Mouse (Mus musculus) layer of hippocampus, adult 2 months (tissue): ENCODE results near the gene P2ry10. TPM values are rescaled to one million over a fixed set of nuclear protein-coding genes. Genes with fewer than 3 reads are reported as not detected.
A peak's percentile ranks its signal among the peaks of the same experiment; 100 is the strongest.

Source experiments
- DNase-seq, 2 experiments: peaks; one replicate each; pipeline ENCODE4 v3.0.0; 2022; ENCODE audit warnings: low spot score in 2 of 2
- H3K27ac ChIP-seq: fragments of 200-600 bp; 2 replicates; pipeline ENCODE4 v1.8.1; 2022
- H3K4me3 ChIP-seq: fragments of 200-600 bp; 2 replicates; pipeline ENCODE4 v1.8.1; 2022; ENCODE audit warnings: mild to moderate bottlenecking
- CTCF ChIP-seq: fragments of 200-600 bp; conservative IDR thresholded peaks from 2 replicates; pipeline ENCODE4 v1.8.1; 2022; ENCODE audit warnings: antibody characterized with exemption, mild to moderate bottlenecking, moderate library complexity
- total RNA-seq, 2 experiments: library from RNA; stranded (reverse); gene quantifications; 2 replicates each; pipeline ENCODE4 v1.2.3; 2021

Gene P2ry10
- total RNA-seq, 2 experiments from 2014 or later = not detected

DNA sequence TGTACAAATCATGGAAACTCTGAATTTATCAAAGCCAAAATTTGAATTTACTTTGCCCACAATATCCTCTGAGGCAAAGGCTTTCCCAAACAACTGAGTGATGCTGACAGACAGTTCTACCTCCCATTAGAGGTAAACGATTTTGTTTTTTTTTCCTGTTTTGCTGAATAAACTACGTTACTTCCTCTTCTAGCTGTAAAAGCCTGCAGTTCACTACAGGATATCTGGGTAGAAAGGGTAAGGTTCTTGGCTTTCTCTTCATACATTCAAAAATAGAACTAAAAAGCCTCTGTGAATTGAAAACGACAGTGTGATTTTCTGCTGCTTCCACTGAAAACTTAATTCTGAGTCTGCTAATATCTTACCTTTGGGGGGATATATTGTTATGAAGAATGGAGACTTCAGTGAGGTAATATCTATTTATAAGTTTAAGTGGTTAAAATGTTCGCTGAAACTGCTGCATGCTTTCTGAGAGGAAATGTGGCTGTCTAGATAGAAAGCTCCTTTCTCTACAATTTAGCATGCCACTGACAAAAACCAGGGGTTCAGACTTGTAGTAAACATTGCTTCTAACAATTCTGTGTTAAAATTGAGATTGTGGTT, 61.2 kb downstream of the P2ry10 start:
- no peak overlapping the region for H3K4me3 ChIP-seq
- DNase-seq = no peak

DNA sequence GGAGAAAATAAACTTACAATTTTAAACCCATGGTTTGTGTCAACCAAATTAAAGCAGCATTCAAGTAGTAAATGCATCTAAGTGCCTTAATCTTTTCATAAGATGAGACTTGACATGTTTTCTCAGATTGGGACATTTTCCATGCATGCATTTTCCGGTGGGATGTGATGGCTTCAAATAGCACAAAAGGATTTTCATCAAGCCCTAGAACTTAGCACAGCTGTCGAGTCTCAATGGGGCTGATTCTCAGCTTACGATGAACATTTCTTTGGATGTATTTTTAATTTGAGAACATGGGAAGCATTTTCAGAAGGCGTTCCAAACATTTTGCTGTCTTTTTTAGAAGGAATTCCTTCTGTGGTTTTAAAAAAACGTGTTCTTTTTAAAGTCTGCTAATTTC, 61.7 kb downstream of the P2ry10 start:
- H3K27ac ChIP-seq = no peak overlapping the region
- no peak overlapping the region; the same call in 1 of the 2 replicates for H3K4me3 ChIP-seq
- DNase-seq = no peak
- no peak for TF ChIP-seq CTCF

More for the DNA sequence above, 61.2 kb downstream of the P2ry10 start:
- no peak for TF ChIP-seq CTCF
- H3K27ac ChIP-seq = 0 out of 2 replicates have a peak overlapping the region, but pooled peaks have one; percentile 18

DNA sequence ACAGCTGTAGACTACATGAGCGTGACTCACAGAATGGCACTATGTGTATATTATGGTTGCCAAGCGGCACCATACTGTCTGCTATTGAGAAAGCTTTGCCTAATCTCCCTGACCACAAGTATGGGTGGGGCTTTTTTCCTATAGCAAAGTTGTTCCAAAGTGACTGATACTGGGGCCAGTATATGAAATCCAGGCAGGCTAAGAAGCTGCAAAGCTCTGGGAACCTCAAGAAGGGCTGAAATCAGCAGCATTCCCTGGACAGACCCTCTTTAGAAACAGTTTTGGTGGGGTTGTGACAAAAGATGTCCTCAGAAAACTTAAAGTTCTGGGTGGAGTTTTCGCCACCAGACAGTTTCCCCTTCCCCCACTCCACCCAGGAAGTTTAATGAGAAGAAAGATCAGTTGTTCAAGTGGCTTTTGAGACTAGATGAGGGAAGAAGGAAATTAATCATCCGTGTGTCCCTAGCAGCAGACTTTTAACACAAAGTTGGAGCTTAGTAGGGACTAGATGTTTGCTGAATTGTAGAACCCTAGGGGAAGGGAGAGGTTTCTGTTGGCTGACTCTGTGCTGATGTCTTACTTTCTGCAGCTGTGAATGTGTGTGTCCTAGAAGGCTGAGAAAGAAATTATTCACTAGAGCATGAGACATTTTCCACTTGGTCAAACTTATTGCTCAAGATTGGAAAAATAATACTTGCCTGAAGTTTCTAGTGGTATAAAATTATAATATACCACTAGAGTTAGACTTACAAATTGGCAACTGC, 62.6 kb downstream of the P2ry10 start:
- TF ChIP-seq CTCF = no peak
- Histone ChIP-seq H3K27ac (peak overlapping the region; percentile 32; the same call in 1 of the 2 replicates), H3K4me3 (peak overlapping the region; percentile 9; the same call in 1 of the 2 replicates)
- DNase-seq = no peak

Other genes starting within 250 kb of the P2ry10 start
- 1 to 10 TPM; 4.0 to 5.8 TPM for gene Rtl3, start 247.8 kb upstream of the P2ry10 start, total RNA-seq
- gene Lpar4, start 167.9 kb upstream of the P2ry10 start, total RNA-seq = 1 to 10 TPM; 3.2 to 3.3 TPM
- gene P2ry10b, start 60.4 kb downstream of the P2ry10 start, total RNA-seq = under 1 TPM; 0.23 to 0.66 TPM
- gene Gpr174, start 167.4 kb downstream of the P2ry10 start, total RNA-seq = not detected